Mouse (Mus musculus): ENCODE data around the gene Olfr323. TPM values are rescaled to one million over a fixed set of nuclear protein-coding genes. Genes with fewer than 3 reads are reported as not detected.

Olfr323 gene
- polyA plus RNA-seq, 1 experiment from 2014 or later: not detected

- H3K9ac ChIP-seq: no peak overlapping the region
- no peak overlapping the region for H3K4me3 ChIP-seq
- 87% methylated on average over 13 of the region's 13 CpGs for WGBS
- no peaks in the 10 kb centered on the region for H3K27me3 ChIP-seq
- H3K4me2 ChIP-seq: no peak overlapping the region
- H3K9me3 ChIP-seq: no peaks in the 10 kb centered on the region
- H3K4me1 ChIP-seq (replicated peaks): no peaks in the 10 kb centered on the region
- ATAC-seq (ENCODE audit: low FRiP score, low read depth): no peak
- no peak overlapping the region for H3K27ac ChIP-seq (replicated peaks)
- no peaks in the 10 kb centered on the region for H3K36me3 ChIP-seq
Observed at GRCm38 (mm10) chr11:58597837-58598236, 32.5 kb downstream of the Olfr323 start.

GRCm38 (mm10) chr11:58594814-58595213, 35.5 kb downstream of the Olfr323 start, which contains the start of gene Olfr324:
Gene Olfr324, plus strand, starts transcription at chr11:58595114.
- Histone ChIP-seq H3K4me2 (no peak within 1 kb of the TSS), H3K4me3 (no peak within 1 kb of the TSS), H3K4me1 (replicated peaks) (no peaks in the 10 kb centered on the region), H3K9ac (no peak within 1 kb of the TSS), H3K27me3 (no peaks in the 10 kb centered on the region), H3K36me3 (no peaks in the 10 kb centered on the region), H3K27ac (replicated peaks) (no peak within 1 kb of the TSS), H3K9me3 (no peaks in the 10 kb centered on the region)
- 85% methylated on average over 6 of the region's 6 CpGs for WGBS
- ATAC-seq (ENCODE audit: low FRiP score, low read depth): no peak

DNA sequence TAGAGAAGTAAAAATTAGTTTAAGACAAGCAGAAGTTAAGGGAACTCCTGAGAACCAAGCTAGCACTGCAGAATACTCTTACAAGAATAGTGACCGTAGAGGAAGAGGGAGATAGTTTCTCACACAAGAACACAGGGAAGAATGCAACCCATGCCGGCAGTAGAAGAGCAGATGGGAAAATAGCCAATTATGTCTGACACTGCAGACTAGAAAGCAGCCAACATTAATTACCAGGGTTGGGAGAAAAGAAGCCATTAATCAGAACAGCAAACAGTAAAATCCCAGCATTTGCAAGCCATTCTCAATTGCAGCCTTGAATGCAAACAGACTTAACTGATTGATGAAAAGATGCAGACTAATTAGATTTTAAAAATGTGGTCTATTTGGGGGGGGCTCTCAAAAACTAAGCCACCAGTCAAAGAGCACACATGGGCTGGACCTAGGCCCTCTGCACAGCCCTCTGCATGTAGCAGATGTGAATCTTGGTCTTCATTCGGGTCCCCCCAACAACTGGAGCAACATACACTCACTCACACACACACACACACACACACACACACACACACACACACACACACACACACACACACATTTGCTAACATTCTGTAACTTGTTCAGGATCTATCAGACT, 41.6 kb downstream of the Olfr323 start:
- H3K36me3 ChIP-seq: no peaks in the 10 kb centered on the region
- ATAC-seq (ENCODE audit: low FRiP score, low read depth): no peak
- H3K4me1 ChIP-seq (replicated peaks): 0 out of 2 replicates have a peak, but pooled peaks cover 4% of the 10 kb centered on the region
- H3K4me3 ChIP-seq: no peak overlapping the region
- H3K27ac ChIP-seq (replicated peaks): no peak overlapping the region
- H3K27me3 ChIP-seq: no peaks in the 10 kb centered on the region
- no peak overlapping the region for H3K4me2 ChIP-seq
- H3K9me3 ChIP-seq: no peaks in the 10 kb centered on the region
- WGBS: 31% methylated on average over 3 of the region's 3 CpGs
- H3K9ac ChIP-seq: no peak overlapping the region

DNA sequence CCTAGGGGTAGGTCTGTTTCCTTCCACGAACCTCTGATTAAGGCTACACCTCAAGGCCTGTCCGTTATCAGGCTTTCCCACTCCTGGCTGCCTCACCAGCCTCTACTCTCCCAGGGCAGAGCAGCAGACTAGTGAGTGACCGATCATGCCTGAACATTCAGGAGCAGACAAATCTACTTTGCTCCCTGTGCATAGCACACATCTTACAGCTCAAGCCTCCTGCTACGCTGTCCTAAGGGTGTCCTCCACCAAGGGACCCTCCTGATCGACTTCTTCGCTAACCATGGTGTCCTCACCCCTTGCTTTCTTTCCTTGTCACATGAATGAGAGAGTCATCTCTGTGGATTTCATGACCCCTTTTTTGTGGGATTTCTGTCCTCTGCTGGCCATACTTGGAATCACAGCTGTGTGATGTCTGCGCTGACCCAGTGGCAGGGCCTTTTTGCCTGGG, 42.4 kb downstream of the Olfr323 start:
- H3K4me2 ChIP-seq: no peak overlapping the region
- H3K27ac ChIP-seq (replicated peaks): no peak overlapping the region
- no peaks in the 10 kb centered on the region for H3K27me3 ChIP-seq
- H3K4me3 ChIP-seq: no peak overlapping the region
- no peaks in the 10 kb centered on the region for H3K9me3 ChIP-seq
- no peak overlapping the region for H3K9ac ChIP-seq
- H3K36me3 ChIP-seq: no peaks in the 10 kb centered on the region
- ATAC-seq (ENCODE audit: low FRiP score, low read depth): no peak
- WGBS: 67% methylated on average over 7 of the region's 7 CpGs
- 0 out of 2 replicates have a peak, but pooled peaks cover 4% of the 10 kb centered on the region for H3K4me1 ChIP-seq (replicated peaks)

- Histone ChIP-seq H3K4me2 (no peak overlapping the region), H3K4me3 (no peak overlapping the region), H3K27ac (replicated peaks) (no peak overlapping the region), H3K27me3 (no peaks in the 10 kb centered on the region), H3K9me3 (no peaks in the 10 kb centered on the region), H3K4me1 (replicated peaks) (no peaks in the 10 kb centered on the region), H3K36me3 (no peaks in the 10 kb centered on the region), H3K9ac (no peak overlapping the region)
- ATAC-seq (ENCODE audit: low FRiP score, low read depth): no peak
- 76% methylated on average over 8 of the region's 8 CpGs for WGBS
Observed at GRCm38 (mm10) chr11:58578636-58579035, 51.7 kb downstream of the Olfr323 start.

DNA sequence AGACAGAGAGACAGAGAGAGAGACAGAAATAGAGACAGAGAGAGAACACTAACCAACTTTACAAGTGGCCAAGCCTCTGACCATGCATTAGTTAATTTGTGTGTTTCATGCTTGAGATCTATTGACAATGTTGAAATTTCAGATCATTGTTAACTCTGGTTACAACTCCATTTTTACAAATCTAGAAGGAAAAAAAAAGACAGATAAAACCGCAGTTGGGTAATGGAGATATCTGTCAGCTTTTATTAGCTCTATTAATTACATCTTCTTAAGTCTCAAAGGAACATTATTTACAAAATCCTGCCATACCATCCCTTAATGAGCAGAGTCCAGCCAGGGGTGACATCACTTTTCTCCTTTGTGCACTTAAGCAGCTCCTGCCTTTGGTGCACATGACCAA, 52.9 kb downstream of the Olfr323 start, which contains the start of gene Olfr325:
Gene Olfr325, plus strand, starts transcription at position 301 of the 400 bp plus-strand sequence.
- H3K9ac ChIP-seq: no peak within 1 kb of the TSS
- no peaks in the 10 kb centered on the region for H3K36me3 ChIP-seq
- ATAC-seq (ENCODE audit: low FRiP score, low read depth): no peak
- no peaks in the 10 kb centered on the region for H3K9me3 ChIP-seq
- WGBS: 89% methylated on average over 1 of the region's 1 CpGs
- H3K4me1 ChIP-seq (replicated peaks): no peaks in the 10 kb centered on the region
- H3K4me2 ChIP-seq: no peak within 1 kb of the TSS
- H3K4me3 ChIP-seq: no peak within 1 kb of the TSS
- no peaks in the 10 kb centered on the region for H3K27me3 ChIP-seq
- no peak within 1 kb of the TSS for H3K27ac ChIP-seq (replicated peaks)

Other genes with a start within 250 kb of the Olfr323 start
- gene 1810065E05Rik, start 209.4 kb downstream of the Olfr323 start, polyA plus RNA-seq (2015; fragmentation: Nextera tagmentation; extraction: Ambion mirVana): not detected in 2 replicates
- not detected in 2 replicates for gene Gm12253, start 197.9 kb downstream of the Olfr323 start, polyA plus RNA-seq (2015; fragmentation: Nextera tagmentation; extraction: Ambion mirVana)
- gene Lypd9, start 177.6 kb downstream of the Olfr323 start, polyA plus RNA-seq (2015; fragmentation: Nextera tagmentation; extraction: Ambion mirVana): not detected in 2 replicates
- not detected in 2 replicates for gene Olfr30, start 168.2 kb downstream of the Olfr323 start, polyA plus RNA-seq (2015; fragmentation: Nextera tagmentation; extraction: Ambion mirVana)
- not detected in 2 replicates for gene Olfr332, start 137.9 kb downstream of the Olfr323 start, polyA plus RNA-seq (2015; fragmentation: Nextera tagmentation; extraction: Ambion mirVana)
- not detected in 2 replicates for gene Olfr331, start 127.9 kb downstream of the Olfr323 start, polyA plus RNA-seq (2015; fragmentation: Nextera tagmentation; extraction: Ambion mirVana)
- not detected in 2 replicates for gene Olfr330, start 95.7 kb downstream of the Olfr323 start, polyA plus RNA-seq (2015; fragmentation: Nextera tagmentation; extraction: Ambion mirVana)
- not detected in 2 replicates for gene Olfr329-ps, start 84.1 kb downstream of the Olfr323 start, polyA plus RNA-seq (2015; fragmentation: Nextera tagmentation; extraction: Ambion mirVana)
- 0.14 TPM in 1 of 2 replicates, not detected in the other for gene Olfr328, start 74.9 kb downstream of the Olfr323 start, polyA plus RNA-seq (2015; fragmentation: Nextera tagmentation; extraction: Ambion mirVana)
- gene Olfr224, start 59.9 kb downstream of the Olfr323 start, polyA plus RNA-seq (2015; fragmentation: Nextera tagmentation; extraction: Ambion mirVana): not detected in 2 replicates
- not detected in 2 replicates for gene Olfr325, start 52.8 kb downstream of the Olfr323 start, polyA plus RNA-seq (2015; fragmentation: Nextera tagmentation; extraction: Ambion mirVana)
- 0.06 and 0.09 TPM in 2 replicates for gene Olfr324, start 35.4 kb downstream of the Olfr323 start, polyA plus RNA-seq (2015; fragmentation: Nextera tagmentation; extraction: Ambion mirVana)
- gene 2210407C18Rik, start 14.4 kb downstream of the Olfr323 start, polyA plus RNA-seq (2015; fragmentation: Nextera tagmentation; extraction: Ambion mirVana): not detected in 2 replicates
- gene Trim58, start 10.0 kb upstream of the Olfr323 start, polyA plus RNA-seq (2015; fragmentation: Nextera tagmentation; extraction: Ambion mirVana): 0.10 TPM in 1 of 2 replicates, not detected in the other
- not detected in 2 replicates for gene Olfr322, start 28.3 kb upstream of the Olfr323 start, polyA plus RNA-seq (2015; fragmentation: Nextera tagmentation; extraction: Ambion mirVana)
- not detected in 2 replicates for gene Olfr320, start 50.6 kb upstream of the Olfr323 start, polyA plus RNA-seq (2015; fragmentation: Nextera tagmentation; extraction: Ambion mirVana)
- gene Olfr319, start 68.7 kb upstream of the Olfr323 start, polyA plus RNA-seq (2015; fragmentation: Nextera tagmentation; extraction: Ambion mirVana): not detected in 2 replicates
- gene Olfr318, start 93.5 kb upstream of the Olfr323 start, polyA plus RNA-seq (2015; fragmentation: Nextera tagmentation; extraction: Ambion mirVana): not detected in 2 replicates
- 0.16 and 0.44 TPM in 2 replicates for gene Olfr317, start 108.7 kb upstream of the Olfr323 start, polyA plus RNA-seq (2015; fragmentation: Nextera tagmentation; extraction: Ambion mirVana)
- 0.05 TPM in 1 of 2 replicates, not detected in the other for gene Olfr316, start 122.2 kb upstream of the Olfr323 start, polyA plus RNA-seq (2015; fragmentation: Nextera tagmentation; extraction: Ambion mirVana)
- not detected in 2 replicates for gene Olfr315, start 142.7 kb upstream of the Olfr323 start, polyA plus RNA-seq (2015; fragmentation: Nextera tagmentation; extraction: Ambion mirVana)
- not detected in 2 replicates for gene Olfr314, start 152.5 kb upstream of the Olfr323 start, polyA plus RNA-seq (2015; fragmentation: Nextera tagmentation; extraction: Ambion mirVana)
- 9.9 and 10.7 TPM in 2 replicates for gene Fam183b, start 171.5 kb upstream of the Olfr323 start, polyA plus RNA-seq (2015; fragmentation: Nextera tagmentation; extraction: Ambion mirVana)
- not detected in 2 replicates for gene Olfr313, start 184.5 kb upstream of the Olfr323 start, polyA plus RNA-seq (2015; fragmentation: Nextera tagmentation; extraction: Ambion mirVana)
- gene Olfr312, start 198.7 kb upstream of the Olfr323 start, polyA plus RNA-seq (2015; fragmentation: Nextera tagmentation; extraction: Ambion mirVana): not detected in 2 replicates
- gene Olfr311, start 208.8 kb upstream of the Olfr323 start, polyA plus RNA-seq (2015; fragmentation: Nextera tagmentation; extraction: Ambion mirVana): not detected in 2 replicates
- 21.1 and 22.4 TPM in 2 replicates for gene Gm12258, start 216.7 kb upstream of the Olfr323 start, polyA plus RNA-seq (2015; fragmentation: Nextera tagmentation; extraction: Ambion mirVana)
- 10.0 and 11.8 TPM in 2 replicates for gene 2810021J22Rik, start 236.7 kb upstream of the Olfr323 start, polyA plus RNA-seq (2015; fragmentation: Nextera tagmentation; extraction: Ambion mirVana)

All from hindbrain, embryonic 15.5 days (tissue).